Mouse (Mus musculus): ENCODE results near the gene Entpd5. TPM values are rescaled to one million over a fixed set of nuclear protein-coding genes. Genes with fewer than 3 reads are reported as not detected.

Entpd5 gene
- total and polyA plus RNA-seq, 2 experiments from 2014 or later, result 14.1 to 15.6 TPM

GRCm38 (mm10) chr12:84423990-84424389 is 15.2 kb upstream of the Entpd5 start:
- no peak overlapping the region for H3K9ac ChIP-seq (replicated peaks; ENCODE audit: low read length, poor library complexity, severe bottlenecking)
- no peaks in the 10 kb centered on the region for H3K27me3 ChIP-seq (ENCODE audit: insufficient read depth, low read length)
- no peak overlapping the region for H3K27ac ChIP-seq (ENCODE audit: low read depth, low read length)
- no peak for DNase-seq (ENCODE audit: low spot score)
- no peak for TF ChIP-seq CTCF (IDR thresholded peaks at IDR 0.05)
- no peaks in the 10 kb centered on the region for H3K4me1 ChIP-seq (ENCODE audit: insufficient read depth, low read length)
- H3K4me3 ChIP-seq (ENCODE audit: low read depth, low read length), result no peak overlapping the region
- H3K9me3 ChIP-seq (ENCODE audit: low read length), result no peaks in the 10 kb centered on the region
- peaks cover 5% of the 10 kb centered on the region; the same call in 1 of the 2 replicates for H3K36me3 ChIP-seq (ENCODE audit: insufficient read depth, low read length)
- H3K4me2 ChIP-seq (ENCODE audit: low read depth, low read length, poor library complexity, severe bottlenecking), result no peak overlapping the region
- ATAC-seq (ENCODE audit: low FRiP score), result no peak
- 65% methylated on average over 3 of the region's 3 CpGs for WGBS

- WGBS, result 38% methylated on average over 18 of the region's 18 CpGs
- TF ChIP-seq CTCF (IDR thresholded peaks at IDR 0.05), result no peak
- Histone ChIP-seq H3K4me3 (ENCODE audit: low read depth, low read length) (peak overlapping the region; percentile 55), H3K9me3 (ENCODE audit: low read length) (no peaks in the 10 kb centered on the region), H3K9ac (replicated peaks; ENCODE audit: low read length, poor library complexity, severe bottlenecking) (peak overlapping the region; percentile 60), H3K27me3 (ENCODE audit: insufficient read depth, low read length) (no peaks in the 10 kb centered on the region), H3K4me1 (ENCODE audit: insufficient read depth, low read length) (no peaks in the 10 kb centered on the region), H3K36me3 (ENCODE audit: insufficient read depth, low read length) (no peaks in the 10 kb centered on the region), H3K4me2 (ENCODE audit: low read depth, low read length, poor library complexity, severe bottlenecking) (peak overlapping the region; percentile 76), H3K27ac (ENCODE audit: low read depth, low read length) (peak overlapping the region; percentile 76)
- ATAC-seq (ENCODE audit: low FRiP score) (peak; percentile 13; the same call in 1 of the 2 replicates), DNase-seq (ENCODE audit: low spot score) (no peak)
Measured at GRCm38 (mm10) chr12:84417605-84417922, 8.7 kb upstream of the Entpd5 start.

GRCm38 (mm10) chr12:84416834-84417604 is 8.2 kb upstream of the Entpd5 start, which contains the start of gene Rnf113a2:
TSS of gene Rnf113a2 (plus strand) at chr12:84417196.
- 3% methylated on average over 50 of the region's 50 CpGs for WGBS
- Histone ChIP-seq H3K9me3 (ENCODE audit: low read length) (no peaks in the 10 kb centered on the region), H3K27ac (ENCODE audit: low read depth, low read length) (peak within 1 kb of the TSS; percentile 76), H3K4me3 (ENCODE audit: low read depth, low read length) (peak within 1 kb of the TSS; percentile 55), H3K27me3 (ENCODE audit: insufficient read depth, low read length) (no peaks in the 10 kb centered on the region), H3K4me1 (ENCODE audit: insufficient read depth, low read length) (no peaks in the 10 kb centered on the region), H3K36me3 (ENCODE audit: insufficient read depth, low read length) (no peaks in the 10 kb centered on the region), H3K4me2 (ENCODE audit: low read depth, low read length, poor library complexity, severe bottlenecking) (peak within 1 kb of the TSS; percentile 76), H3K9ac (replicated peaks; ENCODE audit: low read length, poor library complexity, severe bottlenecking) (peak within 1 kb of the TSS; percentile 60)
- peak; percentile 95 for ATAC-seq (ENCODE audit: low FRiP score)
- no peak for TF ChIP-seq CTCF (IDR thresholded peaks at IDR 0.05)
- peak; percentile 96 for DNase-seq (ENCODE audit: low spot score)

DNA sequence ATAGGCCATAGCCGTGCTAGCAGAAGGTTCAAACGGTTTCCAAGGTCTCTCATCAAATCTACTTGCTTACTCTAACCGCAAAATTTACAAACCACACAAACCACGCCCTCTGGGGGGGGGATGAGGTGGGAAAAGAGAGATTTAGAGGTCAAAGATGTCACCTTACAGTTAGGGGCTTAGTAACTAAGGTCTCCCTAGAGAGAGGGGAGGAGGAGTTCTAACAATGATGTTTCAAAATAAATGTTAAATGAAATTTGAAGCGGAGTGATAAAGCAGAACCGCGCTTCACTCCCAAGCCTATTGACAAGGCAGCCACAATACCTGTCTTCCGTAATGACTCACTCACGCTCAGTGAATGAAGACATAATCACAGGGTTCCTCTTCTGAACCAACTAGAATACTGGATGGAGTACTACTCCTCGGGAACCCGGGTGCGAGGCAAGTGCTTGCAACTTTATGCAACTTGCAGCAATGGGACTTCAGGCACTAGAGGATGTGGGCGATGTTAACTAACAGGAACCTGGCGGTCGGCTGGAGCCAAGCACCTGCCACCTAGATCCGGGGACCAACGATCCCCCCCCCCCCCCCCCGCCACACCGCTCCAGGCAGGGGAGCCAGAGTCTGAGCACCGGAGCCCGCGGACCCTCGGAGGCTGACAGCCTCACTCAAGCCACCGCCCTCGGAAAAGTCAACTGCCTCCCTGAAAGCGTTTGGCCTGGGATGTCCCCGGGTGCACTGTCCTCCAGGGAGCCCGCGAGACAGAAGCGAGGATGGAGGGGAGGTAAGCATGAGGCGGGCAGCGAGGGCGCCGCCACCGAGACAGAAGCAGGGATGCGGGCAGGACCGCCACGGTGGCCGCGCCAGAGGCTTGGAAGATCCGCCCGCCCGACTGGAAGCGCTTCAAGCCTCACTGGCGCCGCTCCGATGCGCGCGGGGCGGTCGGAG is 683 bp downstream of the Entpd5 start:
- H3K4me3 ChIP-seq (ENCODE audit: low read depth, low read length), result peak overlapping the region; percentile 86
- H3K36me3 ChIP-seq (ENCODE audit: insufficient read depth, low read length), result no peaks in the 10 kb centered on the region
- WGBS, result under 1% methylated on average over 46 of the region's 52 CpGs
- peak overlapping the region; percentile 88 for H3K9ac ChIP-seq (replicated peaks; ENCODE audit: low read length, poor library complexity, severe bottlenecking)
- ATAC-seq (ENCODE audit: low FRiP score) (peak; percentile 76), DNase-seq (ENCODE audit: low spot score) (peak; percentile 47)
- H3K9me3 ChIP-seq (ENCODE audit: low read length), result no peaks in the 10 kb centered on the region
- no peaks in the 10 kb centered on the region for H3K27me3 ChIP-seq (ENCODE audit: insufficient read depth, low read length)
- H3K27ac ChIP-seq (ENCODE audit: low read depth, low read length), result peak overlapping the region; percentile 92
- TF ChIP-seq CTCF (IDR thresholded peaks at IDR 0.05), result 0 out of 2 replicates have a peak, but pooled peaks have one; percentile 2
- H3K4me1 ChIP-seq (ENCODE audit: insufficient read depth, low read length), result peaks cover 2% of the 10 kb centered on the region; the same call in 1 of the 2 replicates
- peak overlapping the region; percentile 82 for H3K4me2 ChIP-seq (ENCODE audit: low read depth, low read length, poor library complexity, severe bottlenecking)

DNA sequence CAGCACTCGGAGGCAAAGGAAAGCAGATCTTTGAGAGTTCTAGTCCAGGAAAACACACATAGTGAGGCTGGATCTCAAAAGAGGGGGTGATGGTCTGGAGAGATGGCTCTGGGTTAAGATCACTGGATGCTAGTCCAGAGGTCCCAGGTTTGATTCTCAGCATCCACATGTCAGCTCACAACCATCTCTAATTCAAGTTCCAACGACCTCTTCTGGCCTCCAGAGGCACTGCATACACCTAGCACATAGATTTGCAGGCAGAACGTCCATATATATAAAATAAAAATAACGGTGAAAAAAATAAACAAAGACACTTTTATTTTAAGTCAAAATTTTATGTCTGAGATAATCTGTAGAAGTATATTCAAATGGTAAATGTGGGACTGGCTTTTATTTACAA is 1.6 kb downstream of the Entpd5 start:
- H3K36me3 ChIP-seq (ENCODE audit: insufficient read depth, low read length), result no peaks in the 10 kb centered on the region
- no peak overlapping the region for H3K9ac ChIP-seq (replicated peaks; ENCODE audit: low read length, poor library complexity, severe bottlenecking)
- no peaks in the 10 kb centered on the region for H3K9me3 ChIP-seq (ENCODE audit: low read length)
- no peak overlapping the region for H3K27ac ChIP-seq (ENCODE audit: low read depth, low read length)
- H3K4me2 ChIP-seq (ENCODE audit: low read depth, low read length, poor library complexity, severe bottlenecking), result no peak overlapping the region
- H3K4me1 ChIP-seq (ENCODE audit: insufficient read depth, low read length), result peaks cover 2% of the 10 kb centered on the region; the same call in 1 of the 2 replicates
- H3K4me3 ChIP-seq (ENCODE audit: low read depth, low read length), result no peak overlapping the region
- no peaks in the 10 kb centered on the region for H3K27me3 ChIP-seq (ENCODE audit: insufficient read depth, low read length)
- TF ChIP-seq CTCF (IDR thresholded peaks at IDR 0.05), result peak; percentile 36; the same call in 1 of the 2 replicates
- ATAC-seq (ENCODE audit: low FRiP score), result no peak
- 67% methylated on average over 4 of the region's 4 CpGs for WGBS
- DNase-seq (ENCODE audit: low spot score), result no peak

All from midbrain, postnatal 0 days (tissue).